Mouse (Mus musculus): ENCODE data around the gene Arfrp1.

Arfrp1 gene

DNA sequence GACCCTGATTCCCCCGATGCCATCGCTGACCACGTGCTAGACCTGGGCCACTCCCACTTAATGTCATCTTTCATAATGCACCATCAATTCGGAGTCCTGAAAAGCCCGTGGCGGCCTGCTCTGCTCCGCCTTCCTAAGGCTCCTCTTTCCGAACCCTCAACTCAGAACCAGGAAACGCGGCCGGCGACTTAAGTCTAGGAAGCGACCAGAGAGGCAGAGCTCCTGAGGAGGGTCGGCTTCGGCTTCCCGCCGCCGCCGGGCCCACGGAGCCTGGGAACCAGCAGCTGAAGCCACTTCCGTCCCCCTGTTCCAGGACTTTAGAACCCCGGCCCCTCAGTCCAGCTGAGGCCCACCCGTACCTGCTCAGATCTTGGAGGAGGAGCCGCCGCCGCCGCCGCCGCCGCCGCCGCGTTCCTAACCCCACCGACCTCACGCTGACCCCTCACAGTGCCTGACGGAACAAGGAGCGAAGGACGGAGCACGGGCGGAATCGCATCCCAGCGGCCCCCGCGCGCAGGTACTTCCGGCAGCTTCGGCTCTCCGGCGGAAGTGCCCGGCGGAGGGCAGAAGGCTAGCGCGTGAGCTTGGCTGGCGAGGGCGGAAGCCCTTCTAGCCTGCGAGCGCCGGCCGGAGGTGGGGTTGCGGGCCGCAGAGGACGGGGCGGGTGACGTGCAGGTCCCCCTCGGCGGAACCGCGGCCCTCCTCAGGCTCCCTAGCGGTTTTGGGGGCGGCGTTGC, at the start of gene Arfrp1, which contains the start of gene Zgpat:
Gene Arfrp1 (minus strand): TSS at position 545 of the 737 bp plus-strand sequence.
Gene Zgpat (plus strand): TSS at position 69 of the 737 bp plus-strand sequence.
- DNase-seq = peak; percentile 99

DNA sequence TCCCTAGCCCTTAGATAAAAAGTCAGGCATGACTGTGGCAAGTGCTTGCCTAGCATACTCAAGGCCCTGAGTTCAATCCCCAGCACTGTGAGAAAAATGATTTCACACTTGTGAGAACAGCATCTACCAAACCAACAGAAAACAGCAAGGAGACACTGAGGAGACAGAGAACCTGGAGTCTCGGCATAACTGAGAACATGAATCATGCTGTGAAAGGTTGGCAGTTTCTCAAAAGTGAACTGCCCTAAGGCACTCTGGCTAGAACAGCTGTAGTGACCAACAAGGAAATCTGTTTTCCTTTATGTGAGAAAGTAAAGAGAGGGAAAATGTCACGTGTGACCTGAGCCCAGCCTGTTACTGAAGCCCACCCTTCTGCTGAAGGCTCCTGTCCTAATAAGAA, 47.9 kb upstream of the Arfrp1 start:
- no peak for DNase-seq

DNA sequence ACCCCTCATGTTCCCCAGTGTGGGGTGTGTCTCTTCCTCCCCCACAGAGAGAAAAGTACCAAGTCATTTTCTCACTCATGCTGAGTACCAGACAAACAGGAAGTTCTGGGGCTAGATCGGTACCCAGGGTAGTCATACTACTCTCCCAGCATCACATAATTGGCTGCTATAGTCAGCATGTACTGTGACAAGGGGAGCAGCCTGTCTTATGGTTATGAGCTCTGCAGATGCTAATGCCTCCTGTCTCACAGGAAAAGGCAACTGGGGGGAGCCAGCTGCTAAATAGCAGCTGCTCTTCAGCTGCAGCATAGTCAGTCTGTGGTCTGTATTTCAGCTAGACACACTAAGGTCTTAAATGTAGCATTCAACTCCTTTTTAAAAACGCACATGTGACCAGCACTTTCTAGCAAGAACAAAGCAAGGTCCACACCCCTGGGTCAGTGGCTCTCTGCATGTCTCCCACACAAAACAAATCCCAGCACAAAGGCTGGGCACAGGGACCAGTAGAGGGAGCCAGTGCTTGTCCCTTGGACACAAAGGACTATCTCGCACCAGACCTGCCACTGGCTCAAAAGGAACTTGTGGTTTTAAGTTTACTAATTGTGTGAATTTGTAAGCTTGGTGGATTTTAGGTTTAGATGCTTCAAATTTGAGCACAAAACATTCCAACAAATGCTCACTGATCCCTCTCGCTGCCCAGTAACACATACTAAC, 45.7 kb upstream of the Arfrp1 start:
- DNase-seq = peak; percentile 94

DNA sequence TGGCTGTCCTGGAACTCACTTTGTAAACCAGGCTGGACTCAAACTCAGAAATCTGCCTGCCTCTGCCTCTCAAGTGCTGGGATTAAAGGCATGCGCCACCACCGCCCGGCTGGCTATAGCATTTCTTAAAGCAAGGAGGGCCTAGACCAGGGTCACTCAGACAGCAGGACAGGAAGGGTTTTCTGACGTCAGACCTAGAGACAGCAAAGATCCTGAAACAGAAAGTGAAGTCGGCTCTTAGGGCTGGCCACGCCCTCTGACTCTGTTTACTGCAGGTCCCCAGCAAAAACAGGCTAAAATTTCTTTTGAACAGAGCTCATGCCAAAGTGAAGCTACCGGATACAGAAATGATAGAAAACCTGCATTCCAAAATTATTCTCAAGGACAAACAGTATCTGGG, 44.4 kb upstream of the Arfrp1 start:
- no peak for DNase-seq

DNA sequence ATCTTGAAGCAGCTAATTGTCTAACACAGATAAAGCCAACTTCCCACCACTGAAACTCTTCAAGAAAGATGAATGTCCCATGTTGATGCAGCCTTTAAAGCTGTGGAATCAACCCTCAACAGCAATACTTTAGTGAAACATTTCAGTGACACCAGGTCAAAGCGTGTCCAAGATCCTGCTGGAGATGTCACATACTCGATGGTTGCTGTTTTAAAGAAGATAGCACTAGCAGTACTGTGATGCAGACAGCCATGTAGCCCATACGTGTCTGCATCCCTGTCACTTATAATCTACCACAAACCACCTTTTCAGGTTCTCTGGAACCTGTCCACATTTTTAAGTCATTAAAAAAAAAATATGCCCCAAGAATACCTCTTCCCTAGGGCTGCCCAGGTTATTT, 38.5 kb upstream of the Arfrp1 start:
- DNase-seq = no peak

DNA sequence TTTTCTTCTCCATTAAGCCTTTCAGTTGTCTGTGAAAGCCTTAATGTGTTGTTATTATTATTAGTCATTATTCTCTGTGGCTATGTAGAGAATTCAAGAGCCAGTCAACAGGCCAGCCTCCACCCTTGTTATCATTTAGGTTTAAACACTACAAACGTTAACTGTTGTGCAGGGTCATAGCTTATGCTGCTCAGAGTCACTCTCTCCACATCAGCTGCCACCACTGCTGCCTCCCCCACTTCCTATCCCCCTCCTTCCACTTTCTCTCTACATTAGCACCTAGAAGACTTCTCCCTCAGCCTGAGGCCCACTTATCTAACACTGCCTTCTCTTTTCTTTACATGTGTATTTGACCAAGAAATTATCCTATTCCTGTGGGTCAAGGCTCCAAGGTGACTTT, 36.3 kb upstream of the Arfrp1 start:
- DNase-seq = no peak

DNA sequence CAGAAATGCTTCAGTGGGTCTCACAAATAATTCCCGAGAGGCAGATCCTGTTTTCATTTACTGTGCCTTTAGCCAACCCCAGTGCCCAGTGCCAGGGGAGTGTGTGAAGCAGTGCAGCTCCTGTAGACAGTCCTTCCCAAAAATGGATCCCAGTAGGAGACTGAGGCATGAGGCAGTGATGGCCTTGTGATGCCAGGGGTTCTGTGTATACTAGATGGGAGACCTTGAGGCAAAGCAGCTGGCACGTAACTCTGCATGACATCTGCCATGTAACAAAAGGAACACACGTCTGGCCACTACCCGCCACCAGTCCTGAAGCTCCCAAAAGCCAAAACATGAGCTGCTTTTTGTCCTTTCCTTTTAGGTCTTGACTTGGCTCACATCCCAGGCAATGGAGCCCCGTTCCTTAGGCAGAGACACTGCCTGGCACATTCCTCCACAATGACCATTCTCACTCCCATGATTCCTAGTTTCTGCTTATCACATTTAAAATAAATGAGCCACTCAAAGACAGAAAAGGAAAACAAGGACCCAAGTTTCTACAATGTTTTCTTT, 32.1 kb upstream of the Arfrp1 start:
- no peak for DNase-seq

DNA sequence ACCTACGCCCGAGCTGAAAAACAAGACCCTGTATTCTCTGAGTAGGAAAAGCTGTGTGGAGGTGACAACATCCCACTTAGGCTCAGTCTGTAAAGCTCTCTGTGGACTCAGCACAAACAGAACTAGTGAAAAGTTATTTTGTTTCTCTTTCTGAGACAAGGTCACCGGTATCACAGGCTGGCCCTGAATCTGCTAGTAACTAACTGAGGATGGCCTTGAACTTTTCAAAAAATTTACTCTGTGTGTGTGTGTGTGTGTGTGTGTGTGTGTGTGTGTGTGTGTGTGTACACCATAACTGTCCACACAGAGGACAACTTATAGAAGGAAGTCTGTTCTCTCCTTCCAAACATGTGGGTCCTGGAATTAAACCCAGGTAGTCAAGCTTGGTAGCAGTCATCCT, 28.9 kb upstream of the Arfrp1 start:
- DNase-seq = peak; percentile 74

DNA sequence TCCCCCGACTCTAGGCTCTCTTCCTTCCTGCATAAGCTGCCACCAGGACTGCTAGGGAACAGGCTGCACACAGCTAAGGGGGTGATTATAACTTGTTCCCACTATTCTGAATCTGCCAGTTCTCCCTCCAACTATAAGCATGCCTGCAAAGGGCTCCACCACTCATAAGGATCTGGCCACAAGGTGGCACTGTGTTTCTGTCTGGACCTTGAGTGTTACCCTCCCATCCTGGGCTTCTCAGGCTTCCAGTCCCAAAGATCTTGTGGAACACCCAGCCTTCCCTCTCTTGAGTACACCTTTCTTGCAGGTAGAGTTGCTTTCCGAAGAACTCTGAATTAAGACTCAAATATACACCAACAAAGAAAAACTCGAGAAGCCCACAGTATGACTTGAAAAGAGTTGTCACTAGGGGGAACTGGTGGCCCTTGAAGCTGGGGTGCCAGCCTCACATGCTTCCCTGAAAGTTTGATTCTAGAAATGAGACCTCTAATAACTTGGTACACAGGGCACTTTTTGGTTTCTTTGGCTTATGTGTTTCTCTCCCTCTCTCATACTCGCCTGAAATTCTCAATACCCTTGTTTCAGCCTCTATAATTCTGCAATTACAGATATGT, 27.5 kb upstream of the Arfrp1 start:
- DNase-seq = peak; percentile 97

DNA sequence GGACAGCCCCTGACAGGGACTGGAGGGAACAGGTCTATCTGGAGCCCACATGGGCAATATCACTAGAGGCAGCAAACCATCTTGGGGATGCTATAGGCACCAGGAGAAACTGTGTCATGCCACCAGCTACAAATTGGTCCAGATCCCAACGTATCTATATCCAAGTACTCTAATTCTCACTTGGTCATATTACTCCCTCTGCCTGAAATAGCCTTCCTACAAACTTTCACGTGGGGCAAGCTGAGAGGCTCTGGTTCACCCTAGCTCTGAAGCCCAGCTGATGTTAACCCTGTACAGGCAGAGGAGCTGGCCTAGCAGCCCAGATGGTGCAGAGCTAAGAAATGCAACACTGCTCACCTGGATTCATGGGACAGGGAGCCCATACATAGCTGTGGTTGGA, 26.3 kb upstream of the Arfrp1 start:
- no peak for DNase-seq

DNA sequence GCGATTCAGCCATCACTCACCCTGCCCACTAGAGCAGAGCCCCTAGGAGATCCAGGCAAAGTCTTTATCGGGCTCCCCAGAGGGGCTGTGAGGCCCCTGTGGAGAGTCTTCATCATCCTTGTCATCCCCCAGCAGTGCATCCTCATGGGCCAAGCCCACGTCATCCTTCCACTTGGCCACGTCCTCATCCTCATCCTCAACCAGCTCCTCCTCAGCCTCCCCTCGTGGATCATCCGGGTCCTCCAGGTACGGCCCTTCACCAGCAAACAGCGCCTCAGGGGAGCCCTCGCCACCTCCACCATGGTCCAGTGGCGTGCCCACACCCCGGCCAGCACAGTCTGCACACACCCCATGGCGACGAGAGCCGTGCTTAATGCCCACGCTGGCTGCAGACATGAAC, 25.8 kb upstream of the Arfrp1 start:
- no peak for DNase-seq

DNA sequence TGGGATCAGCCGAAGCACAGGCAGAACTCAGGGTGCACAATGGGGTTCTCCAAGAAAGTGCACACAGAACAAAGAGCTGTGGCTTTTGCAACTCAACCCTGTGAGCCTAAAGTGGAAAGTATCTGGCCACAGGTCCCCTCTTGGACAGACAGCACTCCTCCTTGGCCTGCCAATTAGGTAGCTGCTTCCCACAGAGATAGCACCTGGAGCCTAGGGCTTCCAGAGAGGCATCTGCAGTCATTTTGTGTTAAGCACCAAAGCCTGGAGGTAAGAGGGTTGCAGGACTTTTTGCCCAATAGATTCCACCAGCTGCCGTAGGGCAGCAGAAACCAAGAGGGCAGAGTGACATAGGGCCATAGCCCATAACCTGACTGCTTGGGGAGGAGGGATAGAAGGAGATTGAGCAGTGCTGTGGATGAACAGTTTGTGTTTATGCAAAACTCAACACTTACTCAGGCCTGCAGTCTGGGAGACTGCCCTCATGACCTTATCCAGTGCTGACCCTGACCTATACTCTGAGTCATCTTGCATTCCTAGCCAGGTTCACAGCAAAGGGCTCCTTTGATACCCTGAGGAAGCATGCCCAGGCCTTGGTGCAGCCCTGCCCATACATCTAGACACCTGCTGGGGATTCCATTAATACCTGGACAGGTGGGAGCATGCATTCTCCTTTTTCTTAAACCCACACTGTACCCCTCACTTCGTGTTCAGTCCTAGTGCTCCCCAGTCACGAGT, 25.1 kb upstream of the Arfrp1 start:
- DNase-seq = no peak

DNA sequence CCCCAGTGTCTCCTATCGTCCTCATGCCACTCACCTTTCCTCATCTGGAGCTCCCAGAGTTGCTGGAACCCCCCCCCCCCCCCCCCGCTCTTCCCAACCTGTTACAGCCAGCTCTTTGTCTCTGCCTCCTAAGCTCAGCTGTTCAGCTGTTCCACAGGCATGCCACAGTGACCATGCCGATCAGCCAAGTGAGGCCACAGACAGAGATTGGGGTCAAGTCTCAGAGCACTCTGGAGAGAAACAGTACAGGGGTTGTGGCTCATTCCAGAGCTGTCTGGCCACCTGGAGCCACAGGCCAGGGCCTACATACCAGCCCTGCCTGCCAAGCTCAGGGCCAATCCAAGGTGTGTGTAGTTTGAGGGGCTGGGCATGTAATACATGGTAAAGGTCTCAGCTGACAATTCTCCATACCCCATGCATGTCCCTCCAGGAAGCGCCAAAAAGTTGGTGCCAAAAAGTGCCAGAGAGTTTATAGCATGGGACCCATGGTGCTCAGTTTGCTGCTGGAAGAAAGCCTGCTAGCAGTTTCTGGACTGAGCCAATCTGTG, 21.5 kb upstream of the Arfrp1 start:
- peak; percentile 89 for DNase-seq

DNA sequence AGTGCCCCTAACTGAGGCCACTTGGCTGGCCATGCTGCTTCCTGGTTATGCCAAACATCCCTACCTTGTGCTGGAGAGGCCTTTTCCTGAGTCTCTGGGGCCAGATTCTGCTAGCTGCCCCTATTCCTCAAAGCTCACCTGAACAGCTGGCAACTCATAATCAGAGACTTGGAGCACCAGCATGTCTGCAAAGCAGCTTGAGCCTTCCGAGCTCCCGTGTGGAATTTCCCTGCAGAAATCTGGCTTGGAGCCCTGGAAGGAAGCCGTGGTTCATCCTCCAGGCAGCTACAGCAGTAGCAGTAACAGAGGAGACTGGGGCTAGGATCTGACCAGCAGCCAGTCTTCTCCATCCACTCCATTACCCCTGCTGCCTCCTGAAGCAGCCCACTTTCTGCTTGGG, 20.7 kb upstream of the Arfrp1 start:
- DNase-seq = peak; percentile 97

DNA sequence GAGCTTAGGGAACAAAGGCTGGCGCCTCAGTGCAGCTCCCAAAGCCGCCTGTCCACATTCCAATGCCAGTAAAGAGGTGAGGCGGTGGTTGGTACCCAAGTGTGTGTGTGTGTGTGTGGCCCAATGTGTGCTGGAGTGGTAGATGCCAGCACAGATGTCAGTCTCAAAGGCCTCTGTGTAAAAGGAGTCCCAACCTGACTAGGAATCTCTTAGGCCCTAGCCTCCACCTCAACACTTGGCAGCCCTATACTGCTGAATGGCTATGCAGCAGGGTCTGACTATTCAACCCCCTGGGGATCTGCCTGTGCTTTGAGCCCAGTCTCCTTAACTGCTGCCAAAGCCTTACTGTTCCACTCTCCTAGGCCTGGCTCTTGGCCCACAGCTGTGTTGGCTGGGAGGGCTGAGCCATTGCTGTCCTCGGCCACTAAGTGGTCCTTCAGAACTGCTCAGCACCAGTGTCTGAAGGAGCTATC, 19.8 kb upstream of the Arfrp1 start:
- DNase-seq = peak; percentile 98

DNA sequence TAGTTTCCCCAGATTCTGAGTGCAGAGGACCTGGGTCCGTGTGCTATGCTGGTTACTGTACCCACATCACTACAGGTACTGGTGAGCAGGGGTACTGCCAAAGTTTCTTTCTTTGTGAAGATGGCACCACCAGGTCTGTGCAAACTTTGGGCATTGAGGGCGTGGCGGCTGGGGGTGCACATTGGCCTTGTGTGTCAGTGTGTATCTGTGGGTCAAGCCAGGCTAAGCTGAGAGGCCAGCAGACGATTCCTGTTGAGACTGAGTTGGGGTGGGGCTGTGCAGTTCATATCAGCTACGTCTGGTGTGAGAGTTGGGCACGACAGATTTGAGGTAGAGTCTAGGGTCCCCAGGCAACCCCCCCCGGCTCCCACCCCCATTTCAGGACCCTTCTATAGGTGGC, 19.3 kb upstream of the Arfrp1 start:
- DNase-seq = peak; percentile 93

DNA sequence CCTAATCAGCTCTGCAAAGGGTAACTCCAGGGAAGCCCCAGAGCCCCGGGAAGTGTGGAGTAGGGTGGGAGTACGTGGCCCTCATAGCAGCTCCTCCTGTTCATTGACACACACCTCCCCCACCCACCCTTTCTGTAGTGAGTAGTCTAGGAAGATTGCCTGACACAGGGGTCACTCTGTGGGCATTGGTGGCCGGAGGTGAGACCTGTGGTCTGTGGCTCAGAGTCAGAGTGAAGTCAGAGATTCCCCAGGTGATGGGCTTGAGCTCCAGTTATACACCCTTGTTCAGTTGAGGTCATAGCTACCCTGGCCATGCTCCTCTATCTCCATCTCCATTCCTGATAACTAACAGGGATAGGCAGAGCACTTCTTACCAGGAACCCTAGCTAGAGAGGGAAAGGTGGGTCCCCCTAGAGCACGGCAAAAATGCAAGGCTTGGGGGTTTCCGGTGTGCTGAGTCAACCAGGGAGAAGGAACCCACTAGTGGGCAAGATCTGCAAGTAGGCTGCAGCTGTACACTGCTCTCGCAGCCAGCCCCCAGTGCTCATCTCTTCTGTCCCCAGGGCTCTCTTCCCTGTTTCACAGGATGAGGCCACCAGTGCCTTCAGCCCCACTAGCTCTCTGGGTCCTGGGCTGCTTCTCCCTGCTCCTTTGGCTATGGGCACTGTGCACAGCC, 16.6 kb upstream of the Arfrp1 start:
- DNase-seq = peak; percentile 86

DNA sequence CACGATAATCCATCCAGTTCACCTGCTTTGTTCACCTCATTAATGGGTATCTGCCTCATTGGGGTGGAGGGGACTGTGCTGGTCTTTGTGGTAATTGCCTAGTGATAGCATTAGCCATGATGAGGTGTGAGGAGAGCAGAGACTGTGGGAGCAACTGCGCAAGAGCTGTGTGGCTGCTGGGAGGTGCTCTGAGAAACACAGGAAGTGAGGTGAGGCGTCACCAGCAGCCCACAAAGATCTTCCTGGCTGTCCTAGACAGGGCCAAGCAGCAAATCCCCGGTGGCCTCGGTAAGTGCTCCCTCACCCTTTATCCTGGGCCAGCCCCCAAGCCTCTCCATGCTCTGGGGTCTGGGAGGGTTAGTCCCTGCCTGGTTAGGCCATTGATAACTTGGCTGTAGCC, 15.9 kb upstream of the Arfrp1 start:
- peak; percentile 91 for DNase-seq

DNA sequence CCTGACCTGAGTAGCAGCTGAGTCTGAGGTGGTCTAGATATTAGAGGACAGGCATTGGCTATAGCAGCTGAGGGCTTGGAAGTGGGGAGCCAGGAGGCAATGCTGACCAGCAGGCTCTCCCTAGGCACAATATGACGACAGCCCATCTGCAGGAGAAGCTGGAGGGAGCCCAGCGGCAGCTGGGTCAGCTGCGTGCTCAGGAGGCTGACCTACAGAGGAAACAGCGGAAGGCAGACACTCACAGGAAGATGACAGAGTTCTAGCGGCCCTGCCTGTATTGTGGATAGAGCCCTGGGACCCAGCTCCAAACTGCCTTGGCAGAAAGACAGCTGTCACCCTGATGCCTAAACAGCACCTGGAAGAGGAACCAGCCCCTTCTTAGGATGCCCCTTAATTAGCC, 15.0 kb upstream of the Arfrp1 start:
- DNase-seq = peak; percentile 92

DNA sequence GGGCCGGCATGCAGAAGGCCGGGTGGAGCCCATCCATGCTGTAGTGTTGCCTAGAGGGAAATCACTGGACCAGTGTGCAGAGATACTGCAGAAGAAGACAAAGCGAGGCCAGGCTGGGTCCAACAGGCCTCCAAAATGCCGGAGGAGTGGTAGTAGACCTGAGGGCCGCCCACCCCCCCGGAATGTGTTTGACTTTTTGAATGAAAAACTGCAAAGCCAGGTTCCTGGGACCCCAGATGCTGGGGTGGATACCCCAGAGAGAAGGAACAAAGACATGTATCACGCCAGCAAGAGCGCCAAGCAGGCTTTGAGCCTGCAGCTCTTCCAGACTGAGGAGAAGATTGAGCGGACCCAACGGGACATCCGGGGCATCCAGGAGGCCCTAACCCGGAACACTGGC, 14.6 kb upstream of the Arfrp1 start, which contains the start of gene Lime1:
Gene Lime1 (plus strand): TSS at position 301 of the 400 bp plus-strand sequence.
- peak; percentile 88 for DNase-seq

DNA sequence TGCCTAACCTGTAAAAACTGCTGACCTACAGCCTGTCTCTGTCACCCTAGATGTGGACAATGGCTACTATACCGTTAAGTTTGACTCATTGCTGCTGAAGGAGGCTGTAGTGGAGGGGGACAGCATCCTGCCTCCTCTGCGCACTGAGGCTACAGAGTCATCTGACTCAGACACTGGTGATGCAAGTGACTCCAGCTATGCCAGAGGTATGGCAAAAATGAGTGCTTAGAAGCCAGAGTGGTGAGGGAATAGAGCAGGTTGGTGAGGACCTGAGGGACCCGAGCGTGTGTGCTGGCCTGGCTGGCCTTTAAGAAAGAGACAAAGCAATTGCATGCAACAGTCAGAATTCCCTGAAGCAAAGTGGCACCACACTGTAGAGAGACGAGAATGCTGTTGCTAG, 13.5 kb upstream of the Arfrp1 start:
- peak; percentile 77 for DNase-seq

DNA sequence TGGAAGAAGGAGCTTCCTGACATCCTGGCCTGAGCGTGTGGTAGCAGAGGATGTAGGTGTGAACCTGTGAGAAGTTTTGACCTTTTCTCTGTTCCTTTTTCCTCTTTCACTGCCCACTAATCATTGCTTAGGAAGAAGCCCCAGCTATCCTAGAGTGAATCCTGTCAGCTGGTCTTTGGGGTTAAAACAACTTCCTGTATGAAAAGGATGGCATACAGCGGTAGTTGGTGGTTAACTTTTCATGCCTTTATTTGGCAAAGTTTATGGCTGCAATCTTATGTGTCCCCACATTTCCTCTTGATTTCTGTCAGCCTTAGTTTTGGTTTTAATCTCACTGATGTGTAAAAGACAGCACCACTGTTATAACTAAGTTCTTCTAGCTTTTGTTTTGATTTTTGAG, 12.0 kb upstream of the Arfrp1 start:
- peak; percentile 76 for DNase-seq

Measured in heart, adult 11 months (tissue).